Mouse (Mus musculus) cerebellum, adult 2 months (tissue): ENCODE measurements around the gene Mrnip. TPM values are rescaled to one million over a fixed set of nuclear protein-coding genes. Genes with fewer than 3 reads are reported as not detected.
A peak's percentile ranks its signal among the peaks of the same experiment; 100 is the strongest.

Source experiments
- DNase-seq, 2 experiments: peaks; one replicate each; pipeline ENCODE4 v3.0.0; 2021
- H3K27ac ChIP-seq: fragments of 200-500 bp; 2 replicates; pipeline ENCODE4 v1.5.1; 2012; ENCODE audit warnings: low read length, control low read depth, inconsistent platforms; ENCODE audit not compliant: insufficient read depth
- H3K27me3 ChIP-seq: fragments of 200-500 bp; 2 replicates; pipeline ENCODE4 v1.6.1; 2012; ENCODE audit warnings: inconsistent platforms, mild to moderate bottlenecking, low read length, moderate library complexity; ENCODE audit not compliant: control insufficient read depth, insufficient read depth
- H3K4me1 ChIP-seq: fragments of 200-500 bp; 2 replicates; pipeline ENCODE4 v1.6.1; 2011; ENCODE audit warnings: low read length; ENCODE audit not compliant: control insufficient read depth, insufficient read depth
- H3K4me3 ChIP-seq: fragments of 200-500 bp; replicated peaks from 2 replicates; pipeline ENCODE3; 2011; ENCODE audit warnings: mild to moderate bottlenecking, low read depth, low read length, control low read depth; ENCODE audit not compliant: insufficient read depth
- CTCF ChIP-seq: fragments of 200-500 bp; IDR thresholded peaks from 2 replicates; pipeline ENCODE4 v1.5.1; 2011; ENCODE audit warnings: low read depth, mild to moderate bottlenecking, control low read depth, low read length, moderate library complexity, borderline replicate concordance; ENCODE audit not compliant: insufficient read depth
- POLR2A ChIP-seq: fragments of 200-500 bp; IDR thresholded peaks from 2 replicates; pipeline ENCODE4 v1.6.1; 2011; ENCODE audit warnings: low read length, control low read depth, borderline replicate concordance; ENCODE audit not compliant: insufficient read depth
- WGBS: fragments of 180-500 bp; shearing (Covaris S2); methylation state at CpG from one replicate; pipeline ENCODE4 v1.1.7; 2018; 5-methylcytosine and 5-hydroxymethylcytosine counted together
- polyA plus RNA-seq: library from polyadenylated mRNA; depleted of rRNA; stranded (reverse); fragments of >200 nt; gene quantifications from 2 replicates; pipeline ENCODE4 v1.2.3, GENCODE M21; 2012

Gene Mrnip
- polyA plus RNA-seq, 1 experiment, result 22.5 TPM

GRCm38 (mm10) chr11:50210101-50210504 lies 35.9 kb downstream of the Mrnip start:
- peak; percentile 88 to 96 for DNase-seq
- Histone ChIP-seq H3K27ac (peak overlapping the region; percentile 92), H3K27me3 (no peaks in the 10 kb centered on the region), H3K4me3 (peak overlapping the region; percentile 80), H3K4me1 (peaks cover 14% of the 10 kb centered on the region; the same call in 1 of the 2 replicates)
- WGBS, result under 1% methylated on average over 24 of the region's 24 CpGs
- TF ChIP-seq POLR2A (no peak), CTCF (no peak)

GRCm38 (mm10) chr11:50210505-50211151 lies 36.4 kb downstream of the Mrnip start, which contains the start of the genes Sqstm1 and Mgat4b:
Gene Sqstm1 (minus strand): TSS chr11:50210827.
Gene Mgat4b (plus strand): TSS chr11:50210890.
- DNase-seq, result peak; percentile 74 to 88
- H3K27me3 ChIP-seq, result no peaks in the 10 kb centered on the region
- H3K4me3 ChIP-seq, result peak within 1 kb of the TSS; percentile 80
- H3K4me1 ChIP-seq, result peaks cover 19% of the 10 kb centered on the region; the same call in 1 of the 2 replicates
- TF ChIP-seq CTCF, result no peak
- TF ChIP-seq POLR2A, result peak; percentile 78
- peak within 1 kb of the TSS; percentile 92 for H3K27ac ChIP-seq
- under 1% methylated on average over 48 of the region's 48 CpGs for WGBS

GRCm38 (mm10) chr11:50211322-50212059 lies 37.2 kb downstream of the Mrnip start:
- DNase-seq, result no peak
- Histone ChIP-seq H3K27ac (no peak overlapping the region), H3K4me3 (peak overlapping the region; percentile 80), H3K4me1 (peaks cover 19% of the 10 kb centered on the region; the same call in 1 of the 2 replicates), H3K27me3 (no peaks in the 10 kb centered on the region)
- TF ChIP-seq POLR2A, result no peak
- no peak for TF ChIP-seq CTCF
- WGBS, result 90% methylated on average over 3 of the region's 3 CpGs

- no peak for DNase-seq
- Histone ChIP-seq H3K4me1 (peaks cover 23% of the 10 kb centered on the region; the same call in 1 of the 2 replicates), H3K27ac (peak overlapping the region; percentile 90; the same call in 1 of the 2 replicates), H3K27me3 (no peaks in the 10 kb centered on the region), H3K4me3 (no peak overlapping the region)
- 82% methylated on average over 3 of the region's 3 CpGs for WGBS
- TF ChIP-seq CTCF (no peak), POLR2A (no peak)
Measured at GRCm38 (mm10) chr11:50212060-50212739, 38.0 kb downstream of the Mrnip start.

- WGBS, result 21% methylated on average over 11 of the region's 11 CpGs
- H3K4me1 ChIP-seq, result peaks cover 24% of the 10 kb centered on the region
- no peak for TF ChIP-seq CTCF
- TF ChIP-seq POLR2A, result 0 out of 2 replicates have a peak, but pooled peaks have one; percentile 12
- no peaks in the 10 kb centered on the region for H3K27me3 ChIP-seq
- peak overlapping the region; percentile 39 for H3K4me3 ChIP-seq
- DNase-seq, result peak; percentile 73 to 79
- peak overlapping the region; percentile 90 for H3K27ac ChIP-seq
Measured at GRCm38 (mm10) chr11:50212848-50213758, 38.9 kb downstream of the Mrnip start.

GRCm38 (mm10) chr11:50214631-50215030 lies 40.4 kb downstream of the Mrnip start:
- TF ChIP-seq POLR2A, result no peak
- no peak for TF ChIP-seq CTCF
- H3K4me1 ChIP-seq, result peaks cover 23% of the 10 kb centered on the region
- no peak overlapping the region for H3K4me3 ChIP-seq
- 94% methylated on average over 6 of the region's 6 CpGs for WGBS
- DNase-seq, result no peak
- H3K27me3 ChIP-seq, result no peaks in the 10 kb centered on the region
- no peak overlapping the region for H3K27ac ChIP-seq

- WGBS, result 54% methylated on average over 9 of the region's 9 CpGs
- Histone ChIP-seq H3K4me3 (no peak overlapping the region), H3K27ac (no peak overlapping the region), H3K4me1 (peaks cover 23% of the 10 kb centered on the region), H3K27me3 (no peaks in the 10 kb centered on the region)
- DNase-seq, result no peak
- no peak for TF ChIP-seq POLR2A
- TF ChIP-seq CTCF, result no peak
Measured at GRCm38 (mm10) chr11:50215633-50216032, 41.4 kb downstream of the Mrnip start.
